Mouse (Mus musculus): ENCODE data around the gene Lat.

The Lat gene

GRCm38 (mm10) chr7:126367636-126368035 is 1.7 kb downstream of the Lat start:
- DNase-seq (ENCODE audit: inconsistent ontology term), result no peak

GRCm38 (mm10) chr7:126363038-126363437 is 6.3 kb downstream of the Lat start:
- DNase-seq (ENCODE audit: inconsistent ontology term), result no peak

GRCm38 (mm10) chr7:126359049-126359448 is 10.3 kb downstream of the Lat start:
- no peak for DNase-seq (ENCODE audit: inconsistent ontology term)

- no peak for DNase-seq (ENCODE audit: inconsistent ontology term)
These were observed 11.0 kb downstream of the Lat start for GRCm38 (mm10) chr7:126358413-126358812.

- DNase-seq (ENCODE audit: inconsistent ontology term), result no peak
These were observed 11.5 kb downstream of the Lat start for GRCm38 (mm10) chr7:126357838-126358237.

- DNase-seq (ENCODE audit: inconsistent ontology term), result no peak
These were observed 12.4 kb downstream of the Lat start for GRCm38 (mm10) chr7:126356793-126357591.

- no peak for DNase-seq (ENCODE audit: inconsistent ontology term)
These were observed 13.3 kb downstream of the Lat start for GRCm38 (mm10) chr7:126355847-126356597.

GRCm38 (mm10) chr7:126354738-126355614 is 14.4 kb downstream of the Lat start:
- DNase-seq (ENCODE audit: inconsistent ontology term), result no peak

GRCm38 (mm10) chr7:126353994-126354365 is 15.4 kb downstream of the Lat start:
- DNase-seq (ENCODE audit: inconsistent ontology term), result no peak

- DNase-seq (ENCODE audit: inconsistent ontology term), result no peak
These were observed 15.9 kb downstream of the Lat start for GRCm38 (mm10) chr7:126353251-126353993.

GRCm38 (mm10) chr7:126351419-126351951 is 17.9 kb downstream of the Lat start:
- peak; percentile 35 for DNase-seq (ENCODE audit: inconsistent ontology term)

GRCm38 (mm10) chr7:126350748-126351418 is 18.5 kb downstream of the Lat start:
- no peak for DNase-seq (ENCODE audit: inconsistent ontology term)

GRCm38 (mm10) chr7:126348293-126348692 is 21.1 kb downstream of the Lat start:
- DNase-seq (ENCODE audit: inconsistent ontology term), result no peak

- no peak for DNase-seq (ENCODE audit: inconsistent ontology term)
These were observed 22.3 kb downstream of the Lat start for GRCm38 (mm10) chr7:126347098-126347497.

GRCm38 (mm10) chr7:126345969-126346368 is 23.4 kb downstream of the Lat start:
- no peak for DNase-seq (ENCODE audit: inconsistent ontology term)

- DNase-seq (ENCODE audit: inconsistent ontology term), result no peak
These were observed 23.8 kb downstream of the Lat start for GRCm38 (mm10) chr7:126345557-126345956.

GRCm38 (mm10) chr7:126340896-126341295 is 28.5 kb downstream of the Lat start:
- no peak for DNase-seq (ENCODE audit: inconsistent ontology term)

- no peak for DNase-seq (ENCODE audit: inconsistent ontology term)
These were observed 29.2 kb downstream of the Lat start for GRCm38 (mm10) chr7:126340206-126340618.

- DNase-seq (ENCODE audit: inconsistent ontology term), result no peak
These were observed 29.8 kb downstream of the Lat start for GRCm38 (mm10) chr7:126339521-126339971.

- no peak for DNase-seq (ENCODE audit: inconsistent ontology term)
These were observed 30.5 kb downstream of the Lat start for GRCm38 (mm10) chr7:126338906-126339305.

Measured in Muller cell, postnatal 12 days (primary cell).